Mouse (Mus musculus) retina, adult 2 months (tissue): Measurements from ENCODE around the gene Cyb5r3.

Experiments used
- DNase-seq: peaks from one replicate; pipeline ENCODE4 v3.0.0-alpha.2; 2012; ENCODE audit warnings: low read depth, low spot score

The Cyb5r3 gene

DNA sequence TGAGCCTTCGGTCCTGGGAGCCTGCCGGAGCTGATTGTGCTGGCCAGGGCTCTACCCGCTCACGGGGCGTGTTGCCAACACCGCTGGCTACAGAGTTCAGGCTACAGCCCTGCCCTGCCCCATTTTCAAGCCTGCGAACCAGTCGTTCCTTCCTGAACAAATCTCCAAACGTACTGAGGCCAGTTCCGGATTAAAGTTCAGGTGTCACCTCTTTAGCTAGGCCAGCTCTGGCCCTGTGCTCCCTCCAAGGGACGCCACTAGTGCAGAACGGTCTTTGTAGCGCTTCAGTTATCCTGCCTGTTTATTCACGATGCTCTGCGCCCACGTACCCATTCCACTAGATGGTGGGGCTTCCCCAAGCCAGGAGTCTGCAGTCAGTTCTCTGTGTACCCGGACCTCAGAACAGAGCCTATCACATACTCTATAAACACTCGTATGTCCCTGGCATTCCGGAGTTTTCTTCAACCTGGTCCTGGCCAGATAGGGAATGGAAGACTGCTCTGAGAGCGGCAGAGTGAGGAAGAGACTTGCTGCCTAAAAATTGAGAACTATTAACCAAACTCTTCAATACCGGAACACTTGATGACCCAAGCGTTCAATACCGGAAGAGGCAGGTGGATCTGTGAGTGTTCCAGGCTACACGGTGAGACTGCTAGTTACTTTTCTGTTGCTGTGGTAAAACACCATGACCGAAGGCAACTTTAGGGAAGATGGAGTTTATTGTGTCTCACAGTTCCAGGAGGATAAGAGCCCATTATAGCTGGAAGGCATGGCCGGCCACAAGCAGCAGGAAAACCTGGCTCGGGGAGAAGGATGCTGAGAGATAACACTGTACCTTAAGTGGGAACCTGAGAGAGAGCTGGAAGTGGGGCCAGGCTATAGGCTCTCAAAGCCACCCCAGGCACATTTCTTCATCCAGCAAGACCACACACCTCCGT, at the start of gene Cyb5r3:
Gene Cyb5r3 (minus strand): TSS at position 101 of the 938 bp plus-strand sequence.
- no peak for DNase-seq

DNA sequence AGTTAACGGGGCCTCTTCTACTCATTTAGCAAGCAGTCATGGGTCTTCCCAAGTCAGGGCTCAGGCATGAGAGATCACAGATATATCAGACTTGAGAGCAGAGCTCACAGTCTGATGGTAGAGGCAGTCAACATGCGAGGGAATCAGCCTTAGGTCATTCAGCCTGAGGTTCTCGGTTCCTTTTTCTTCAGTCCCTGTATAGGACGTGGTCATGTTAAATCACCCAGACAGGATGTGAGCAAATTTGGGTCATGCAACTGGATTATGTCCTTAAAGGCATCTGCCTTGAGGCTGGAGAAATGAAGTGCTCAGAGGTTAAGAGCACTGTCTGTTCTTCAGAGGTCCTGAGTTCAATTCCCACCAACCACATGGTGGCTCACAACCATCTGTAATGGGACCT, 49.3 kb upstream of the Cyb5r3 start:
- DNase-seq, result no peak

- no peak for DNase-seq
These were observed 48.1 kb upstream of the Cyb5r3 start for GRCm38 (mm10) chr15:83220368-83221013.

DNA sequence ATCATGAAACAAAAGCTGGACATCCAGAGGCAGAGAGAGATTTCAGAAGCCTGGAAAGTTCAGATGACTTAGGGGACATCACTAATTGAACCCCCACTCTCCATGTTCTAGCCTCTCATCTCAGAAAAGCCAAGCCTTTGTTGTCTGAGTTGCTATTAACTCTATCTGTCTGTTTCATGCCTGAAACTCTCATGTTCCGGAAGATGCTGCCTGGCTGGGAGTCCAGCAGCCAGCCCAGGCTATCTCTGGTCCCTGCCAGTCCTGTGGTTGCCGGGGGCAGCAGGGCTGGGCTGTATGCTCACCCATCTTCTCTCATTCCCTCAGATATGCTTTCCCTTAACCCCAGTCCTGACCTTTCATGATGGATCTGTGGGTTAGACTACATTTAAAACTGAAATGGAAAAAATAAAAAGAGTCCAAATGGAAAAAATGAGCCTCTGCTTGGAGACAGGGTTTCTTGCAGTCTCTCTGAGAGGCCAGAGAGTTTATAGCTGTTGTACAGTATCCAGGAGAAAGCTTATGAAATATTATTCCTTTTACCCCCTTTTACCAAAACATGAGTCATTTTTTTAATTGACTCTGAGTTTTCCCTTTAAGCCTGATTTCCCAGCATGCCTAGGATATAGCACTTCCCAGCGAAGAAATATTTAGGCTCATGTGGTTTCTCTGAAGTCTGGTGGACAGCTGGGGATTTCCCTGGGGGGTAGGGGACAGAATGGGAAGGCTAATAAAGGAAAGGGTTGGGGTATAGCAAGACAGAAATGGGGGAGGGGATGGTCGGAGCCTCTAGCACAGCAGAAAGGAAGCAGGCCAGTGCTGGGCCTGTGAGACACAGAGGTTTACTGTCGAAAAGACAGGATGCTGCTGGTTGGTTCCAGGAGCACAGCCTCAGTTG, 43.2 kb upstream of the Cyb5r3 start:
- DNase-seq, result no peak

DNA sequence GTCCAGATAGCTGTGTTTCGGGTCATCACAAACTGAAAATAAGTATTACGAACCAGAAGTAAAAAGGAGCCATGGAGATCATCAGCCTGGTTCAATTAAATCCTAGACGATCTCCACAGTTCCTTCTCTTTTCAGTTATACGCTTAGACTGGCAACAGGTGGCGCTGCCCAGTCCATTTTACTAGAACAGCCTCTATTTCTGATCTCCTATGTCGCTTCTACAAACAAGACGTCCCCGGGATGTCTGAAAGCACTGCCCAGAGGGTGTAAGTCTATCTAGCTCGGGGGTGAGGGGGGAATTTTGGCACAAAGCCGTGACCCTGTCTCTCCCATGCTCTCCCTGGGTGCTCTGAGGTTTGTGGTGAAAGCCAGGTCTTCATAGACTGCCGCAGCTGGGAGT, 37.8 kb upstream of the Cyb5r3 start:
- no peak for DNase-seq

DNA sequence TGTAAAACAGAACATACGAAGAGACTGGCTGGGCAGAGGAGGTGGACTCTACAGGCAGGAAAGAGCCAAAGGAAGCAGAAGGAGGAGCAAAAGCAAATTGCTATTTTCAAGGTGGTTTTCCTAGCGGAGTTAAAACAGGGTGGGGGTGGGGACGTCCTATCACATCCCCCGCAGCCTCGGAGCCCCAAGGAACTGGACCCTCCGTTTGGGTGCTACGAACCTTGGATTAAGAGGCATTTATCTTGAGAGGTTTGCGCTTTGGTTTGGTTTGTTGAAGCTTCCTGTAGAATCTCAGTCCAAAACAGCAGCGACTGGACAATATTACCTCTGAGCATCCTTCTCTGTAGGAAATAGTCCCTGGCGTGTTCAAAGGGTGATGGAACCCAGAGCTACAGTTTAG, 37.3 kb upstream of the Cyb5r3 start:
- no peak for DNase-seq

GRCm38 (mm10) chr15:83209092-83209695, 36.8 kb upstream of the Cyb5r3 start:
- DNase-seq, result no peak

- DNase-seq, result peak; percentile 40
These were observed 32.5 kb upstream of the Cyb5r3 start for GRCm38 (mm10) chr15:83204731-83205451.

GRCm38 (mm10) chr15:83202412-83202811, 30.0 kb upstream of the Cyb5r3 start:
- DNase-seq, result no peak

- no peak for DNase-seq
These were observed 21.0 kb upstream of the Cyb5r3 start for GRCm38 (mm10) chr15:83193413-83193812.

DNA sequence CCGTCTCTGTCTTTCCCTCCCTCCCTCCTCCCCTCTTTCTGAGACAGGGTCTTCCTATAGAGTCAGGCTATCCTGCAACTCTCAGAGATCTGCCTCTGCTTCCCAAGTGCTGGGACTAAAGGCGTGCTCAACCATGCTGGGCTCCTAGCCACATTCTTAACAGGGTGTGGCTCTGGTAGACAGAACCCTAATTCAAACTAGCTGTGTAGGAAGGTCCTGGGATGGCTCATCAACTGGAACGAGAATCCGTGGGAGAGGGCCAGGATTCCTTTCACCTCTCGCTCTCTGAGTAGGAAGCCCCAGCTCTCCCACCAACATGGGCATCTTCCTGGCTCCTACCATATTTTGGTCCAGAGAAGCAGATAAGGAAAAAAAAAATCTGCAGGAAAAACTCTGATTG, 10.0 kb upstream of the Cyb5r3 start:
- DNase-seq, result no peak

GRCm38 (mm10) chr15:83181800-83182330, 9.5 kb upstream of the Cyb5r3 start:
- DNase-seq, result no peak

- no peak for DNase-seq
These were observed 7.6 kb upstream of the Cyb5r3 start for GRCm38 (mm10) chr15:83180004-83180403.

DNA sequence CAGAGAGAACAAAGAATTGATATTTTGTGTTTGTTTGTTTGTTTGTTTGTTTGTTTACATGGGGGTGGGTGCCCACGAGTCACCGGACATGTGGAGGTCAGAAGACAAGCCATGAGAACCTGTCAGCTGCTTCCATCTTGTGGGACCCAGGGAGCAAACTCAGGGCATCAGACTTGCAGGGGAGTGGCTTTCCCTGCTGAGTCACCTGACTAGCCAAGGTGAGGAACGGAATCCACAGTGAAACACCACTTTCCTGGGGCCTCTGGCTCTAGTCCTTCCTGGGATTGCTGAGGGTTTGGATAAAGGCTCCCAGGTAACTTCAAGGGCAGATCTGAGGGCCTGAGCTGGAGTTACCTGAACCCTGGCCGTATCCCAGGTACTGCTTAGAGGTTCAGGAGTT, 4.3 kb upstream of the Cyb5r3 start:
- no peak for DNase-seq

DNA sequence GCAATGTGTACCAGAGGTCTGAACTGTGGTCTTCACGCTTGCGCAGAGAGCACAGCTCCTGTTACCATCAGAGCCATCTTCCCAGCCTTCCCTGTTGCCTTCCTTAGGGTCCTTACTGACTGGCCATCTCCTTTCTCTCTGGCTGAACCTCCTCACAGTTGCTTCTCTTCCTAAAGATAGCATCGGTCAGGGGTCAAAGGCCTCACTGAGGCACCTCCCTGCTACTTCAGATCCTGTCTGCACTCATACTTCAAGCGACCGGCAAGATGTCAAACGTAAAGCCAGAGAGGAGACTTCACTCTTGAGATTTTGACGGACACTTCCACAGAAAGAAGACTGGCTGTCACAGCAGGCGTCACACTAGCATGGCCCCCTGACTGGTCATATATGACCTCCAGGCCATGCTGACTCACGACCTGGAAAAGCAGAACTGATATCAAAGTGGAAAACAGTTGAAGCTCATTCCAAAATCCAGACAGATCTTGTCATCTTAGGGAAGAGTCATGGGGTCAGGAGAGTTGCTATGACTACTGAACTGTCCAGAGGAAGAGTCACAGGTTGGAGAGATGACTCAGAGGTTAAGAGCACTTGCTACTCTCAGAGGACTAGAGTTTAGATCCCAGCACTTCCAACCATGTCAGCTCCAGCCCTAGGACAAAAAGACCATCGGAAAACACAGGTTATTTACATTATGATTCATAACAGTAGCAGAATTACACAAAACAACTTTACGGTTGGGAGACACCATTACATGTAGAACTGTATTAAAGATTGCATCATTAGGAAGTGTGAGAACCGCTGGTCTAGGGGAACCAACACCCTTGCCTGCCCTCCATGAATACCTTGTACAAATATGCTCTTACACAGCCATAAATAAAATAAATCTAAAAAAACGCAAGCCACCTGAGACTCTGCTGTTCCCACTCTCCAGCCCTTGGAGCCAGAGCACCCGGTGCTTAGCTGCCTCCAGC, 1.8 kb upstream of the Cyb5r3 start:
- DNase-seq, result no peak

DNA sequence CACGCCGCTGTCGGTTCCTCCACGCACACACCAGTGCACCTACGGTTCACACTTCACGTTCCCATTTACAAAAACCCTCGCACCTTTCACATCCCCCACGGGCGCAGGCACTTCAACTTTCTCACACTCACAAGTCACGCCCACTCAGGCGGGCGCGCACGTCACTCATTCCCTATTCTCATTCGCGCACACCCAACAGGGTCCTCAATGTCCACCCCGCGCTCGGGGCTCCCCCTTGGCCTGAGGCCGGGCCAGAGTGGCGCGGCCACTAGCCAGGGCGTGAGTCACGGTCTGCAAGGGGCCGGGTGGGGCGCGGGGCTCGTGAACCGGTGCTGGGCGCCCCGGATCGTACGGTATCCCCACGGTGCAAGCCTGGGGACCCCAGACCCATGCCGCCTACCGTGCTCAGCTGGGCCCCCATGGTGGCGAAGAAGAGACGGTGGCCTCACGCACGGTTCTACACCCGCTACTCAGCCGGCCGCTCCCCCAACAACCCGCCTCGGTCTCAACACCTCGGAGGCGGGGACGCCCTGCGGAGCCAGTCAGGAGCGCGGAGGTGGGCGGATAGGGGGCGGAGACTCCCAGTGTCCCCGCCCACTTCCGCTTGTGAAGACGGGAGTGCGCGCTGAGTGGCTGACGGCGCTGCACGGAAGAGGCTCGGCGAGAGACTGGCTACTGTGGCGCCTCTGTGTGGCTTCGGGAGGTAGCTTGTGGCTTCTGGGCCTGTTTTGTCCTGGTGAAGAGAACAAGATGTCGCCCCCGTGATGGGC, 495 bp downstream of the Cyb5r3 start:
- peak; percentile 90 for DNase-seq

GRCm38 (mm10) chr15:83170956-83171659, 1.3 kb downstream of the Cyb5r3 start:
- DNase-seq, result no peak
